Mouse (Mus musculus): ENCODE results near the gene Mxd3. TPM values are rescaled to one million over a fixed set of nuclear protein-coding genes. Genes with fewer than 3 reads are reported as not detected.

Mxd3 gene
- polyA plus RNA-seq (2016; fragmentation: Nextera tagmentation; extraction: Ambion mirVana): 18.5 and 19.7 TPM in 2 replicates

- peak within 1 kb of the TSS; percentile 92 for H3K27ac ChIP-seq
- H3K27me3 ChIP-seq (replicated peaks): 0 out of 2 replicates have a peak, but pooled peaks cover 15% of the 10 kb centered on the region
- under 1% methylated on average over 70 of the region's 82 CpGs for WGBS (ENCODE audit: insufficient replicate concordance)
- H3K4me1 ChIP-seq: peaks cover 57% of the 10 kb centered on the region
- H3K4me3 ChIP-seq: peak within 1 kb of the TSS; percentile 77
- peak; percentile 85 for ATAC-seq
- H3K4me2 ChIP-seq: peak within 1 kb of the TSS; percentile 78
- H3K9ac ChIP-seq: peak within 1 kb of the TSS; percentile 84
- H3K9me3 ChIP-seq (replicated peaks): no peaks in the 10 kb centered on the region
- peaks cover 33% of the 10 kb centered on the region for H3K36me3 ChIP-seq
Observed at GRCm38 (mm10) chr13:55329683-55330566, at the start of gene Mxd3. Mxd3 (minus strand) TSS chr13:55329823.

GRCm38 (mm10) chr13:55378907-55379580 is 49.4 kb upstream of the Mxd3 start:
- Histone ChIP-seq H3K36me3 (no peaks in the 10 kb centered on the region), H3K4me1 (no peaks in the 10 kb centered on the region), H3K27me3 (replicated peaks) (peaks cover 47% of the 10 kb centered on the region), H3K27ac (no peak overlapping the region), H3K9me3 (replicated peaks) (no peaks in the 10 kb centered on the region), H3K4me2 (peak overlapping the region; percentile 27; the same call in 1 of the 2 replicates), H3K4me3 (no peak overlapping the region), H3K9ac (no peak overlapping the region)
- WGBS (ENCODE audit: insufficient replicate concordance): 60% methylated on average over 32 of the region's 32 CpGs
- peak; percentile 35; the same call in 1 of the 2 replicates for ATAC-seq

GRCm38 (mm10) chr13:55375877-55376276 is 46.3 kb upstream of the Mxd3 start:
- no peak overlapping the region for H3K4me3 ChIP-seq
- H3K9ac ChIP-seq: no peak overlapping the region
- 63% methylated on average over 2 of the region's 2 CpGs for WGBS (ENCODE audit: insufficient replicate concordance)
- peaks cover 6% of the 10 kb centered on the region; the same call in 1 of the 2 replicates for H3K4me1 ChIP-seq
- no peaks in the 10 kb centered on the region for H3K36me3 ChIP-seq
- H3K4me2 ChIP-seq: no peak overlapping the region
- H3K9me3 ChIP-seq (replicated peaks): no peaks in the 10 kb centered on the region
- peaks cover 53% of the 10 kb centered on the region for H3K27me3 ChIP-seq (replicated peaks)
- no peak for ATAC-seq
- H3K27ac ChIP-seq: no peak overlapping the region

- H3K4me2 ChIP-seq: no peak overlapping the region
- H3K4me3 ChIP-seq: no peak overlapping the region
- H3K27me3 ChIP-seq (replicated peaks): peaks cover 45% of the 10 kb centered on the region
- H3K9ac ChIP-seq: no peak overlapping the region
- no peak overlapping the region for H3K27ac ChIP-seq
- 54% methylated on average over 6 of the region's 6 CpGs for WGBS (ENCODE audit: insufficient replicate concordance)
- no peaks in the 10 kb centered on the region for H3K9me3 ChIP-seq (replicated peaks)
- H3K36me3 ChIP-seq: no peaks in the 10 kb centered on the region
- ATAC-seq: no peak
- H3K4me1 ChIP-seq: peaks cover 19% of the 10 kb centered on the region
Observed at GRCm38 (mm10) chr13:55374206-55374924, 44.7 kb upstream of the Mxd3 start.

- Histone ChIP-seq H3K27ac (no peak overlapping the region), H3K27me3 (replicated peaks) (peaks cover 30% of the 10 kb centered on the region), H3K36me3 (no peaks in the 10 kb centered on the region), H3K9ac (no peak overlapping the region), H3K4me2 (no peak overlapping the region), H3K4me1 (peaks cover 37% of the 10 kb centered on the region), H3K4me3 (no peak overlapping the region), H3K9me3 (replicated peaks) (no peaks in the 10 kb centered on the region)
- WGBS (ENCODE audit: insufficient replicate concordance): 47% methylated on average over 4 of the region's 5 CpGs
- no peak for ATAC-seq
Observed at GRCm38 (mm10) chr13:55371740-55372139, 42.1 kb upstream of the Mxd3 start.

- no peaks in the 10 kb centered on the region for H3K9me3 ChIP-seq (replicated peaks)
- H3K27me3 ChIP-seq (replicated peaks): peaks cover 30% of the 10 kb centered on the region
- 55% methylated on average over 8 of the region's 8 CpGs for WGBS (ENCODE audit: insufficient replicate concordance)
- no peak for ATAC-seq
- H3K4me3 ChIP-seq: no peak overlapping the region
- H3K36me3 ChIP-seq: no peaks in the 10 kb centered on the region
- H3K4me1 ChIP-seq: peaks cover 38% of the 10 kb centered on the region
- peak overlapping the region; percentile 69; the same call in 1 of the 2 replicates for H3K4me2 ChIP-seq
- H3K9ac ChIP-seq: no peak overlapping the region
- H3K27ac ChIP-seq: no peak overlapping the region
Observed at GRCm38 (mm10) chr13:55371007-55371681, 41.5 kb upstream of the Mxd3 start.

- Histone ChIP-seq H3K9ac (peak overlapping the region; percentile 47), H3K4me3 (peak overlapping the region; percentile 44), H3K27me3 (replicated peaks) (peaks cover 25% of the 10 kb centered on the region), H3K4me1 (peaks cover 38% of the 10 kb centered on the region), H3K36me3 (no peaks in the 10 kb centered on the region), H3K9me3 (replicated peaks) (no peaks in the 10 kb centered on the region), H3K27ac (no peak overlapping the region), H3K4me2 (peak overlapping the region; percentile 69)
- WGBS (ENCODE audit: insufficient replicate concordance): 33% methylated on average over 3 of the region's 3 CpGs
- ATAC-seq: 0 out of 2 replicates have a peak, but pooled peaks have one; percentile 7
Observed at GRCm38 (mm10) chr13:55370234-55370633, 40.6 kb upstream of the Mxd3 start.

- Histone ChIP-seq H3K9ac (peak within 1 kb of the TSS; percentile 47), H3K4me2 (peak within 1 kb of the TSS; percentile 69)
- ATAC-seq: peak; percentile 82
Observed at GRCm38 (mm10) chr13:55369531-55370114, 40.0 kb upstream of the Mxd3 start, which contains the start of gene Rgs14. Rgs14 (plus strand) TSS chr13:55369732.

GRCm38 (mm10) chr13:55368401-55368800 is 38.8 kb upstream of the Mxd3 start:
- ATAC-seq: no peak
- peaks cover 14% of the 10 kb centered on the region; the same call in 1 of the 2 replicates for H3K27me3 ChIP-seq (replicated peaks)
- no peaks in the 10 kb centered on the region for H3K36me3 ChIP-seq
- H3K27ac ChIP-seq: no peak overlapping the region
- no peak overlapping the region for H3K4me3 ChIP-seq
- no peak overlapping the region for H3K4me2 ChIP-seq
- WGBS (ENCODE audit: insufficient replicate concordance): 65% methylated on average over 7 of the region's 7 CpGs
- H3K9ac ChIP-seq: no peak overlapping the region
- no peaks in the 10 kb centered on the region for H3K9me3 ChIP-seq (replicated peaks)
- peaks cover 38% of the 10 kb centered on the region for H3K4me1 ChIP-seq

More at GRCm38 (mm10) chr13:55369531-55370114, 40.0 kb upstream of the Mxd3 start, which contains the start of gene Rgs14:
- peak within 1 kb of the TSS; percentile 44 for H3K4me3 ChIP-seq
- 14% methylated on average over 13 of the region's 13 CpGs for WGBS (ENCODE audit: insufficient replicate concordance)
- peaks cover 25% of the 10 kb centered on the region for H3K27me3 ChIP-seq (replicated peaks)
- no peaks in the 10 kb centered on the region for H3K36me3 ChIP-seq
- H3K4me1 ChIP-seq: peaks cover 38% of the 10 kb centered on the region
- no peaks in the 10 kb centered on the region for H3K9me3 ChIP-seq (replicated peaks)
- H3K27ac ChIP-seq: peak within 1 kb of the TSS; percentile 58

GRCm38 (mm10) chr13:55362453-55363060 is 32.9 kb upstream of the Mxd3 start, which contains the start of gene Lman2:
Lman2 (minus strand) TSS chr13:55362783.
- H3K36me3 ChIP-seq: peaks cover 40% of the 10 kb centered on the region
- H3K9ac ChIP-seq: peak within 1 kb of the TSS; percentile 92
- no peaks in the 10 kb centered on the region for H3K27me3 ChIP-seq (replicated peaks)
- no peaks in the 10 kb centered on the region for H3K9me3 ChIP-seq (replicated peaks)
- peak within 1 kb of the TSS; percentile 96 for H3K27ac ChIP-seq
- ATAC-seq: peak; percentile 96
- H3K4me2 ChIP-seq: peak within 1 kb of the TSS; percentile 86
- H3K4me3 ChIP-seq: peak within 1 kb of the TSS; percentile 89
- under 1% methylated on average over 35 of the region's 35 CpGs for WGBS (ENCODE audit: insufficient replicate concordance)
- peaks cover 49% of the 10 kb centered on the region for H3K4me1 ChIP-seq
